Mouse (Mus musculus) neural tube, embryonic 10.5 days (tissue): ENCODE data around the gene Swt1.
"Not testable (repeated sequence)": the region's sequence is repeated elsewhere in the genome, so short reads cannot be mapped to it uniquely, and the experiment has no call there.

Experiments
- DNase-seq: peaks from one replicate; pipeline ENCODE4 v3.0.0-alpha.2; 2017; ENCODE audit warnings: low spot score; ENCODE audit errors: extremely low spot score

Gene Swt1

GRCm38 (mm10) chr1:151428263-151429221, at the start of gene Swt1, which contains the start of gene Trmt1l:
TSS of gene Swt1 (minus strand) at chr1:151428455.
TSS of gene Trmt1l (plus strand) at chr1:151428542.
- DNase-seq, result peak; percentile 92

- DNase-seq, result not testable (repeated sequence)
Measured at GRCm38 (mm10) chr1:151472386-151472785, 44.1 kb upstream of the Swt1 start.

DNA sequence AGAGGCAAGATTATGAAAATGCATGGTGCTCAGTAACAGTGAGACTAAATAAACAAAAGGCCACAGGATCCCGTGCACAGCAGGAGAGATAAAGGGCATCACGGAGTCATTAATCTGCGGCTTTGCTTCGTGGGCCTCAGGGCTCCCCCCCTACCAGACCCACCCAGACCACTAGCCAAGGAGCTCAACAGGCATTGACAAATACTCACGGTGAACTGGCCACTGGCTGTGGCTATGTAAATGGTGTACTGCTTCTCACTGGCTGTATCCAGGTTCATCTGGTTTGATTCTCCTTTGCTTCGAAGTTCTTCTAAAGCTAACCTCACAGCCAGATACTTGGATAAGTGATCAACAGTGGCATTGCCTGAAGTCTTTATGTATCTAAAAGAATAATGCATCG, 43.2 kb upstream of the Swt1 start:
- no peak for DNase-seq

GRCm38 (mm10) chr1:151466571-151466970, 38.3 kb upstream of the Swt1 start:
- no peak for DNase-seq

GRCm38 (mm10) chr1:151464914-151465313, 36.7 kb upstream of the Swt1 start:
- DNase-seq, result no peak

GRCm38 (mm10) chr1:151461265-151461664, 33.0 kb upstream of the Swt1 start:
- no peak for DNase-seq

- DNase-seq, result no peak
Measured at GRCm38 (mm10) chr1:151457087-151457486, 28.8 kb upstream of the Swt1 start.

GRCm38 (mm10) chr1:151451946-151452345, 23.7 kb upstream of the Swt1 start:
- no peak for DNase-seq

DNA sequence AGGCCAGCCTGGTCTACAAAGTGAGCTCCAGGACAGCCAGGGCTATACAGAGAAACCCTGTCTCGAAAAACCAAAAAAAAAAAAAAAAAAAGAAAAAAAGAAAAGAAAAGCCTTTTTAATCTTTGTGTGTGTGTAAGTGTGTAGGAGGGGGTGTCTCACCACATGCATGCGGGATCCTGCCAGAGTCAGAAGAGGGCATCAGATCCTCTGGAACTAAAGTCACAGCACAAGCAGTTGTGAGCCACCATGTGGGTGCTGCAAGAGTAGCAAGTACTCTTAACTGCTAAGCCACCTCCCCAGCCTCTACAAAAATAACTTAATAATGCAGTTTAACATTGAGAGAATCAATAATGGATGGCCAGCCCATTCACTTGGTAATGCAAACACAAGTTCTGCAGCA, 22.6 kb upstream of the Swt1 start:
- no peak for DNase-seq

DNA sequence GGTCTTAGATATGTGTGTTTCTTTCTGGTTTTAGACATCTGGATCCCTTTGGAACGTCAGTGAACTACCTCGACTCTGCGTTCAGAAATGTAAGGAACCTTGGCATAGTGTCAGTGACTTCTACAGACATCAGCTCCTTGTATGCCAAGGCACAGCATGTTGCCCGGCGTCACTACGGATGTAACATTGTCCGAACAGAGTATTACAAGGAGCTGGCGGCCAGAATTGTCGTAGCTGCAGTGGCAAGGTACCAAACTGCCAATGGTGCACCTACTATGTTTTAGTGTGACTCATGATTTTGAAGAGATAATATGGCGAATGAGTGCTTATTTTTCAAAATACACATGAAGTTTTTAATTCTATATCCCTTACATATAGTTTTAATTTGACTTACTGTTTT, 21.6 kb upstream of the Swt1 start:
- DNase-seq, result no peak

- no peak for DNase-seq
Measured at GRCm38 (mm10) chr1:151435431-151435830, 7.2 kb upstream of the Swt1 start.

GRCm38 (mm10) chr1:151429316-151429715, 1.1 kb upstream of the Swt1 start:
- no peak for DNase-seq

DNA sequence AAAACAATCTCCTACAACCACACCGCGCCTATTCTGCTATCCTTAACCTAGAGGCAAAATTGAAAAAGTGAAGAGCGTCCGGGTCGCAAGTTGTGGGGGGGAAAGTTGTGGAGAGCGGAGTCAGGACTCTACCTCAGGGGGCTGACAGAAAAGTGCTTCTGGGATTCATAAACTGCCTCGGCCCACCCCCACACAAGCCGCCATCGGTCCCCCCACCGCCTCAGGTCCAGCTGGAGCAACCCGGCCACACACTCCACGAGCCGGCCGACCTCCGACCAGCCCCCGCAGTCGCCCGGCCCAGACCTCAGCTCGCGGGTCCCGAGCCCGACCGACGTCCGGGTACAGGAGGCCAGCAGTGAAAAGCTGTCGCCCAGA, 380 bp downstream of the Swt1 start:
- no peak for DNase-seq

GRCm38 (mm10) chr1:151426947-151427600, 1.2 kb downstream of the Swt1 start:
- no peak for DNase-seq

GRCm38 (mm10) chr1:151422178-151422577, 6.1 kb downstream of the Swt1 start:
- DNase-seq, result no peak

- DNase-seq, result no peak
Measured at GRCm38 (mm10) chr1:151409827-151410226, 18.4 kb downstream of the Swt1 start.

DNA sequence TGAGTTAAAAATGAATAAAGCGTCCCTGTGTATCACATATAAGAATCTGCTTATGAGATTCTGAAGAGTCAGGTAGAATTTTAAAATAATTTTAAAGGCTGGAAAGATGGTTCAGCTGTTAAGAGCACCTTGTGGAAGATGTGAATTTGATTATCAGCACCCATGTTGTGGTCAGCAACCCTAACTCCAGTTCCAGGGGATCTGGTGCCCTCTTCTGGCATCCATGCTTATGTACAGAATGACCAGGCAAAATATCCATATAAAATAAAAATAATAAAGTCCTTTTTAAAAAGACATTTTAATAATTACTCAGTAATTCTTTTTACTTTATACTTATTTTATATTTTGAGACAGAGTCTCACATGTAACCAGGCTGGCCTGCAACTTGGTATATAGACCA, 38.2 kb downstream of the Swt1 start:
- DNase-seq, result no peak

- DNase-seq, result no peak
Measured at GRCm38 (mm10) chr1:151377353-151377752, 50.9 kb downstream of the Swt1 start.

DNA sequence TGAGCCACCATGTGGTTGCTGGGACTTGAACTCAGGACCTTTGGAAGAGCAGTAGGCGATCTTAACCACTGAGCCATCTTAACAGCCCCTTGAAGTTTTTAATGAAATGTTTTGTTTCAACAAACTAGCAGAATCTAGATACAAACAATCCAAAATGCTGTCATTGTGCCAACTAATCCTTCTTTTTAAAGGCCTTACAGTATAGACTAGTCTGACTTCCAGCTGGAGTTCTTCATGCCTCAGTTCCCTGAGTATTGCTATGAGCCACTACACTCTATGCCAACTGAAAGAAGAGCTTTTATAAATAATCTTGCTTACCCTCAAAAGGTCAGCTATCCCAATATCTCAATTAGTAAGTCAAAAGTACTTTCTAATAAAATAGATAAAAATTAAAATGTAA, 55.4 kb downstream of the Swt1 start:
- DNase-seq, result no peak

DNA sequence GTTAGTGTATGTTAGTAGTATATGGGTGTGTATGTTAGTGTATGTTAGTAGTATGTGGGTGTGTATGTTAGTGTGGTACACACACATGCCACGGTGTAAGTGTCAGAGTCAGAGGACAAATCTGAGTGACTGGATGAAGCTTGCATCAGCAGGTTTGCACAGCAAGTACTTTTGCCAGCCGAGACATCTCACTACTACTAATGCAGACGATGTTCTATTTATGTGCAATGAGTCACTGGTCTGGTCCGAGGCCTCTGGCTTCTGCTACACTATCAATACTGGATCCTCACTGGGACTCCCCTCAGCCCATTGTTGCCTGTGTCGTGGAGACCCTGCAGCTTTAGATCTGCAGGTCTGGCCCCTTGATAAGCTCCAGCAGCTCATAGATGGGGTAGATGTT, 56.7 kb downstream of the Swt1 start:
- no peak for DNase-seq

- DNase-seq, result no peak
Measured at GRCm38 (mm10) chr1:151370573-151370972, 57.7 kb downstream of the Swt1 start.

GRCm38 (mm10) chr1:151368444-151368843, 59.8 kb downstream of the Swt1 start:
- no peak for DNase-seq
